Mouse (Mus musculus) kidney, embryonic 16.5 days (tissue): ENCODE results near the gene Zmiz1. TPM values are rescaled to one million over a fixed set of nuclear protein-coding genes. Genes with fewer than 3 reads are reported as not detected.

ENCODE experiments used
- ATAC-seq: fragments of 200-750 bp; cut with Nextera tagmentation; 2 replicates; pipeline ENCODE4 v1.8.0; 2017; ENCODE audit warnings: moderate TSS enrichment; ENCODE audit not compliant: low FRiP score, low TSS enrichment
- H3K27ac ChIP-seq: fragments of 300-500 bp; sonication (generic); 2 replicates; pipeline ENCODE4 v1.5.1; 2014; ENCODE audit warnings: low read length
- H3K27me3 ChIP-seq: fragments of 300-500 bp; sonication (generic); 2 replicates; pipeline ENCODE4 v1.6.1; 2014; ENCODE audit warnings: low read length, control low read depth, mixed read lengths; ENCODE audit not compliant: insufficient read depth
- H3K36me3 ChIP-seq: fragments of 300-500 bp; sonication (generic); 2 replicates; pipeline ENCODE4 v1.6.1; 2014; ENCODE audit warnings: low read length, control low read depth, mixed read lengths; ENCODE audit not compliant: insufficient read depth
- H3K4me1 ChIP-seq: fragments of 300-500 bp; sonication (generic); 2 replicates; pipeline ENCODE4 v1.6.1; 2014; ENCODE audit warnings: low read length, control low read depth, mixed read lengths; ENCODE audit not compliant: insufficient read depth
- H3K4me2 ChIP-seq: fragments of 300-500 bp; sonication (generic); replicated peaks from 2 replicates; pipeline ENCODE4 v1.6.1; 2014; ENCODE audit warnings: low read depth, low read length
- H3K4me3 ChIP-seq: fragments of 300-500 bp; sonication (generic); 2 replicates; pipeline ENCODE4 v1.5.1; 2014; ENCODE audit warnings: mild to moderate bottlenecking, low read length
- H3K9ac ChIP-seq: fragments of 300-500 bp; sonication (generic); replicated peaks from 2 replicates; pipeline ENCODE4 v1.6.1; 2014; ENCODE audit warnings: low read length
- H3K9me3 ChIP-seq: fragments of 300-500 bp; sonication (generic); 2 replicates; pipeline ENCODE4 v1.6.1; 2016; ENCODE audit warnings: low read length, control low read depth
- WGBS: fragments of 180-500 bp; shearing (Covaris S2); extraction: QIAGEN DNeasy Blood & Tissue Kit; methylation state at CpG from one replicate; pipeline ENCODE4 v1.1.7; 2014; 5-methylcytosine and 5-hydroxymethylcytosine counted together
- polyA plus RNA-seq: library from polyadenylated mRNA; unstranded; fragments of >200 nt; fragmentation: Nextera tagmentation; extraction: Ambion mirVana; gene quantifications from 2 replicates; pipeline ENCODE4 v1.2.1, GENCODE M21; 2015

Gene Zmiz1
- polyA plus RNA-seq, 1 experiment from 2014 or later = 36.0 TPM

GRCm38 (mm10) chr14:25496116-25496515 lies 37.1 kb downstream of the Zmiz1 start:
- no peak for ATAC-seq
- Histone ChIP-seq H3K9me3 (no peaks in the 10 kb centered on the region), H3K4me3 (no peak overlapping the region), H3K9ac (no peak overlapping the region), H3K4me1 (peaks cover 82% of the 10 kb centered on the region), H3K27ac (peak overlapping the region; percentile 54), H3K27me3 (no peaks in the 10 kb centered on the region), H3K4me2 (no peak overlapping the region), H3K36me3 (no peaks in the 10 kb centered on the region)
- 59% methylated on average over 2 of the region's 2 CpGs for WGBS

GRCm38 (mm10) chr14:25496989-25497388 lies 38.0 kb downstream of the Zmiz1 start:
- Histone ChIP-seq H3K4me2 (no peak overlapping the region), H3K9me3 (no peaks in the 10 kb centered on the region), H3K27ac (peak overlapping the region; percentile 50; the same call in 1 of the 2 replicates), H3K9ac (no peak overlapping the region), H3K4me3 (no peak overlapping the region), H3K4me1 (peaks cover 80% of the 10 kb centered on the region), H3K27me3 (no peaks in the 10 kb centered on the region), H3K36me3 (no peaks in the 10 kb centered on the region)
- no peak for ATAC-seq
- WGBS = 26% methylated on average over 3 of the region's 3 CpGs

GRCm38 (mm10) chr14:25497596-25497995 lies 38.6 kb downstream of the Zmiz1 start:
- Histone ChIP-seq H3K27ac (peak overlapping the region; percentile 50), H3K4me2 (no peak overlapping the region), H3K27me3 (no peaks in the 10 kb centered on the region), H3K4me1 (peaks cover 78% of the 10 kb centered on the region), H3K4me3 (no peak overlapping the region), H3K9ac (0 out of 2 replicates have a peak overlapping the region, but pooled peaks have one; percentile 13), H3K36me3 (no peaks in the 10 kb centered on the region), H3K9me3 (no peaks in the 10 kb centered on the region)
- 35% methylated on average over 8 of the region's 8 CpGs for WGBS
- ATAC-seq = peak; percentile 76

DNA sequence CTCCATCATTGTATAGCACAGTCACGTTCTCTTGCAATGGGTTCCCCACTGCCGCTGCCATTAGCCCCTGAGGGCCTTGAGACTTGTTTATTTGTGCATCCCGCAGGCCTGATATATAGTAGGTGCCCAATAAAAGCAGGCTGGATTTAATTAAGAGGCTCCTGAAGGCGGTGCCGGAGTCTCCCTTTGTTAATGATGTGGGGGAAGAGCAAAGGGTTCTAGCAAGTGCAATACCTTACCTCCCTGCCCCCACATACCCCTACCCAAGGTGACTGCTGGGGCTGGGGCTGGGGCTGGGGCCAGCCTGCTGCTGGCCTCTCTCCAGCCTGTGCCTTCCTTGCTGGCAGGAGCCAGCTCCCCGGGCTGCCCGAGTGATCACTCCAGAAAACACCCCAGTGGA lies 39.4 kb downstream of the Zmiz1 start:
- ATAC-seq = no peak
- peaks cover 70% of the 10 kb centered on the region for H3K4me1 ChIP-seq
- WGBS = 23% methylated on average over 7 of the region's 7 CpGs

GRCm38 (mm10) chr14:25499526-25499925 lies 40.5 kb downstream of the Zmiz1 start:
- no peaks in the 10 kb centered on the region for H3K9me3 ChIP-seq
- no peak overlapping the region for H3K4me3 ChIP-seq
- H3K4me1 ChIP-seq = peaks cover 62% of the 10 kb centered on the region
- peaks cover 10% of the 10 kb centered on the region for H3K36me3 ChIP-seq
- no peak overlapping the region for H3K27ac ChIP-seq
- H3K4me2 ChIP-seq = no peak overlapping the region
- WGBS = 60% methylated on average over 3 of the region's 3 CpGs
- ATAC-seq = no peak
- no peaks in the 10 kb centered on the region for H3K27me3 ChIP-seq
- H3K9ac ChIP-seq = no peak overlapping the region

More for the DNA sequence above, 39.4 kb downstream of the Zmiz1 start:
- H3K9me3 ChIP-seq = no peaks in the 10 kb centered on the region
- H3K9ac ChIP-seq = no peak overlapping the region
- H3K36me3 ChIP-seq = no peaks in the 10 kb centered on the region; the same call in 1 of the 2 replicates
- H3K27ac ChIP-seq = no peak overlapping the region
- no peak overlapping the region for H3K4me2 ChIP-seq
- no peak overlapping the region for H3K4me3 ChIP-seq
- no peaks in the 10 kb centered on the region for H3K27me3 ChIP-seq

- no peak overlapping the region for H3K4me3 ChIP-seq
- H3K4me1 ChIP-seq = peaks cover 55% of the 10 kb centered on the region
- no peak overlapping the region for H3K27ac ChIP-seq
- H3K9ac ChIP-seq = no peak overlapping the region
- H3K4me2 ChIP-seq = no peak overlapping the region
- H3K9me3 ChIP-seq = no peaks in the 10 kb centered on the region
- peaks cover 16% of the 10 kb centered on the region for H3K36me3 ChIP-seq
- no peaks in the 10 kb centered on the region for H3K27me3 ChIP-seq
- ATAC-seq = no peak
- WGBS = 37% methylated on average over 3 of the region's 3 CpGs
Measured at GRCm38 (mm10) chr14:25500511-25501120, 41.6 kb downstream of the Zmiz1 start.

GRCm38 (mm10) chr14:25501481-25501880 lies 42.5 kb downstream of the Zmiz1 start:
- peaks cover 20% of the 10 kb centered on the region for H3K36me3 ChIP-seq
- ATAC-seq = no peak
- peaks cover 46% of the 10 kb centered on the region for H3K4me1 ChIP-seq
- 78% methylated on average over 5 of the region's 5 CpGs for WGBS
- no peak overlapping the region for H3K27ac ChIP-seq
- no peaks in the 10 kb centered on the region for H3K27me3 ChIP-seq
- H3K9ac ChIP-seq = no peak overlapping the region
- H3K9me3 ChIP-seq = no peaks in the 10 kb centered on the region
- H3K4me2 ChIP-seq = no peak overlapping the region
- no peak overlapping the region for H3K4me3 ChIP-seq

- WGBS = 84% methylated on average over 3 of the region's 3 CpGs
- Histone ChIP-seq H3K4me3 (no peak overlapping the region), H3K4me1 (peaks cover 38% of the 10 kb centered on the region), H3K27me3 (no peaks in the 10 kb centered on the region), H3K4me2 (no peak overlapping the region), H3K27ac (no peak overlapping the region), H3K9ac (no peak overlapping the region), H3K9me3 (no peaks in the 10 kb centered on the region), H3K36me3 (peaks cover 22% of the 10 kb centered on the region)
- ATAC-seq = no peak
Measured at GRCm38 (mm10) chr14:25502355-25502754, 43.4 kb downstream of the Zmiz1 start.

- H3K27me3 ChIP-seq = no peaks in the 10 kb centered on the region
- peaks cover 24% of the 10 kb centered on the region for H3K36me3 ChIP-seq
- no peak overlapping the region for H3K27ac ChIP-seq
- no peaks in the 10 kb centered on the region for H3K9me3 ChIP-seq
- peaks cover 24% of the 10 kb centered on the region for H3K4me1 ChIP-seq
- no peak for ATAC-seq
- no peak overlapping the region for H3K4me2 ChIP-seq
- 84% methylated on average over 3 of the region's 3 CpGs for WGBS
- H3K4me3 ChIP-seq = no peak overlapping the region
- no peak overlapping the region for H3K9ac ChIP-seq
Measured at GRCm38 (mm10) chr14:25504241-25504640, 45.3 kb downstream of the Zmiz1 start.

DNA sequence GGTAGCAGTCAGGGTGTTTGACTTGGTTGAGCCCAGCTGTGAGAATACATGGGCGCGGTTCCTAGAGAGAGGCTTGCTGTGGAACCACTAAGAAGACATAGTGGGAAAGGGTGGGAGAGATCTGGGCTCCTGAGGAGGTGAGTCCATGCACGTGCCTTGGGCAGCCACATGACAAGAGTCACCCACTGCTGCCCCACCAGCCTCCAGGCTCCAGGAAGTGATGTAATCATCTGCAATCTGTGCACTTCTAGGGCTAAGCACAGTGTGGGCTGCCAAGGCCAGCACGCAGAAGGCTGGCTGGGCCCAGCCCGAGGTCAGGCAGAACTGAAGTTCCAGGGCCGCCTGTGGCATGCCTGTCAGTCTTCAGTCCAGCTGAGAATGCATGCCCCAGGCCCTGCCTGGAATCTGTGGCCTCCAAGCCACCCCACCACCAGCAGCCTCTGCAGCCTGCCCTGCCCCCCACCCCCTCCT lies 46.3 kb downstream of the Zmiz1 start:
- Histone ChIP-seq H3K4me1 (peaks cover 15% of the 10 kb centered on the region), H3K27me3 (no peaks in the 10 kb centered on the region), H3K27ac (no peak overlapping the region), H3K4me3 (no peak overlapping the region), H3K9me3 (no peaks in the 10 kb centered on the region), H3K36me3 (peaks cover 25% of the 10 kb centered on the region), H3K9ac (no peak overlapping the region), H3K4me2 (no peak overlapping the region)
- 0 out of 2 replicates have a peak, but pooled peaks have one; percentile 29 for ATAC-seq
- 71% methylated on average over 6 of the region's 6 CpGs for WGBS
